Mouse (Mus musculus): ENCODE measurements around the gene Atp6ap2.
"Not testable (repeated sequence)": the region's sequence is repeated elsewhere in the genome, so short reads cannot be mapped to it uniquely, and the experiment has no call there.

Gene Atp6ap2

GRCm38 (mm10) chrX:12587192-12587957 lies at the start of gene Atp6ap2:
Gene Atp6ap2, plus strand, starts transcription at chrX:12587801.
- DNase-seq (ENCODE audit: low spot score in 2 of 2), result peak; percentile 85 to 92

- no peak for DNase-seq (ENCODE audit: low spot score in 2 of 2)
Measured at GRCm38 (mm10) chrX:12544417-12544816, 43.2 kb upstream of the Atp6ap2 start.

GRCm38 (mm10) chrX:12557086-12557485 lies 30.5 kb upstream of the Atp6ap2 start:
- no peak for DNase-seq (ENCODE audit: low spot score in 2 of 2)

GRCm38 (mm10) chrX:12571407-12571806 lies 16.2 kb upstream of the Atp6ap2 start:
- DNase-seq (ENCODE audit: low spot score in 2 of 2), result no peak

- peak; percentile 25 to 37 for DNase-seq (ENCODE audit: low spot score in 2 of 2)
Measured at GRCm38 (mm10) chrX:12577936-12578335, 9.7 kb upstream of the Atp6ap2 start.

- DNase-seq (ENCODE audit: low spot score in 2 of 2), result no peak
Measured at GRCm38 (mm10) chrX:12578339-12578868, 9.2 kb upstream of the Atp6ap2 start.

- no peak for DNase-seq (ENCODE audit: low spot score in 2 of 2)
Measured at GRCm38 (mm10) chrX:12583261-12583660, 4.3 kb upstream of the Atp6ap2 start.

GRCm38 (mm10) chrX:12587958-12588355 lies 356 bp downstream of the Atp6ap2 start:
- DNase-seq (ENCODE audit: low spot score in 2 of 2), result no peak

- DNase-seq (ENCODE audit: low spot score in 2 of 2), result no peak
Measured at GRCm38 (mm10) chrX:12591401-12591943, 3.9 kb downstream of the Atp6ap2 start.

- no peak for DNase-seq (ENCODE audit: low spot score in 2 of 2)
Measured at GRCm38 (mm10) chrX:12592011-12592410, 4.4 kb downstream of the Atp6ap2 start.

GRCm38 (mm10) chrX:12593824-12594223 lies 6.2 kb downstream of the Atp6ap2 start:
- DNase-seq (ENCODE audit: low spot score in 2 of 2), result no peak

GRCm38 (mm10) chrX:12610541-12610940 lies 22.9 kb downstream of the Atp6ap2 start:
- not testable (repeated sequence) for DNase-seq (ENCODE audit: low spot score in 2 of 2)

- no peak for DNase-seq (ENCODE audit: low spot score in 2 of 2)
Measured at GRCm38 (mm10) chrX:12611211-12611610, 23.6 kb downstream of the Atp6ap2 start.

- not testable (repeated sequence) for DNase-seq (ENCODE audit: low spot score in 2 of 2)
Measured at GRCm38 (mm10) chrX:12612360-12612759, 24.8 kb downstream of the Atp6ap2 start.

- DNase-seq (ENCODE audit: low spot score in 2 of 2), result no peak
Measured at GRCm38 (mm10) chrX:12625131-12625530, 37.5 kb downstream of the Atp6ap2 start.

- no peak for DNase-seq (ENCODE audit: low spot score in 2 of 2)
Measured at GRCm38 (mm10) chrX:12644976-12645375, 57.4 kb downstream of the Atp6ap2 start.

GRCm38 (mm10) chrX:12645531-12646304 lies 58.1 kb downstream of the Atp6ap2 start:
- DNase-seq (ENCODE audit: low spot score in 2 of 2), result no peak

- no peak for DNase-seq (ENCODE audit: low spot score in 2 of 2)
Measured at GRCm38 (mm10) chrX:12651906-12652305, 64.3 kb downstream of the Atp6ap2 start.

- no peak for DNase-seq (ENCODE audit: low spot score in 2 of 2)
Measured at GRCm38 (mm10) chrX:12653879-12654278, 66.3 kb downstream of the Atp6ap2 start.
